12 mouse cellular contexts compared by ENCODE assay signal in the genomic region with DNA sequence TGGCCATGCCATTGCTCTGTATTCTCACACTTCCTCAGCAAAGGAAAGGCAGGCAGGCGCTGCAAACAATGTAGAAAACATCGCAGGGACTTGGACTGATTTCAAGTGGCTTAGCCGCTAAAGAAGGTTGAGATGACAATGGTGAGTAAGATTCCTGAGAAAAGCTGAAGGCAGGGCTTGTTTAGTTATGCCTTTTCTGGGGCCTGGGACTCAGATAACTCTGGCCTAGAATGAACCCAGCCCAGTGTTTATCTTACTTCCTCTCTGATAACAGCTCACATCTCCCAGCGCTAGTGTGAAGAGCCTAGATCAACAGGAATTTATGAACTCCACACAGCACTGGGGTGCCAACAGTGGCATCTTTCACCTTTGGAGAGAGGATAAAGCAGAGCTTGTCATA.
DNase-seq lines count a peak whose midpoint lies in the region; ATAC-seq and TF ChIP-seq lines count a peak whose summit lies in the region.
"Had no signal": no experiment of that assay in that cellular context is flagged by ENCODE, and none has a peak within 500 bp of the region (broad histone marks: within the 10 kb centered on the region; RNA-seq: fewer than 3 reads in every experiment).

No protein-coding gene starts in this region.

- H3K9ac ChIP-seq in intestine, embryonic 15.5 days: no peak overlapping the region
- H3K9ac ChIP-seq: midbrain, embryonic 13.5 days; neural tube, embryonic 12.5 days had no signal

- TF ChIP-seq CTCF in brain, embryonic 14.5 days (IDR thresholded peaks at IDR 0.05; ENCODE audit: borderline replicate concordance, extremely low read depth, insufficient read depth, insufficient read length): no peak

- H3K36me3 ChIP-seq in intestine, embryonic 15.5 days: no peaks in the 10 kb centered on the region
- H3K36me3 ChIP-seq: midbrain, embryonic 13.5 days; neural tube, embryonic 12.5 days had no signal

- DNase-seq in kidney, postnatal 36 days: peak; percentile 10 to 14
- DNase-seq in kidney, adult 8-10 months: no peak
- DNase-seq in brain, embryonic 14.5 days (ENCODE audit: low read depth): peak; percentile 49
- DNase-seq in T-cell, adult 2 months (ENCODE audit: low spot score): no peak
- no peak for DNase-seq in layer of hippocampus, adult 9-11 months
- DNase-seq: adrenal gland, postnatal 25 days; thymus, postnatal 36 days had no signal

- H3K9me3 ChIP-seq in intestine, embryonic 15.5 days: no peaks in the 10 kb centered on the region
- H3K9me3 ChIP-seq: midbrain, embryonic 13.5 days; neural tube, embryonic 12.5 days had no signal

- ATAC-seq in intestine, embryonic 15.5 days: peak; percentile 49; the same call in 1 of the 2 replicates
- ATAC-seq in megakaryocyte, adult 5-6 weeks (ENCODE audit: poor library complexity, severe bottlenecking): peak; percentile 39; the same call in 1 of the 2 replicates
- ATAC-seq: midbrain, embryonic 13.5 days had no signal

- no peak for TF ChIP-seq POLR2A in brain, embryonic 14.5 days (IDR thresholded peaks at IDR 0.05; ENCODE audit: borderline replicate concordance, extremely low read depth, insufficient read depth, insufficient read length, poor library complexity, severe bottlenecking)

- H3K27me3 ChIP-seq in intestine, embryonic 15.5 days (replicated peaks): no peaks in the 10 kb centered on the region
- H3K27me3 ChIP-seq: CH12.LX; midbrain, embryonic 13.5 days; neural tube, embryonic 12.5 days had no signal

- no peak overlapping the region for H3K4me3 ChIP-seq in intestine, embryonic 15.5 days (replicated peaks)
- H3K4me3 ChIP-seq: midbrain, embryonic 13.5 days; neural tube, embryonic 12.5 days had no signal

- WGBS in intestine, embryonic 15.5 days: 26% methylated on average over 4 of the region's 4 CpGs

- no peak overlapping the region for H3K27ac ChIP-seq in intestine, embryonic 15.5 days
- H3K27ac ChIP-seq: midbrain, embryonic 13.5 days; neural tube, embryonic 12.5 days had no signal

- no peak overlapping the region for H3K4me2 ChIP-seq in intestine, embryonic 15.5 days (replicated peaks)
- H3K4me2 ChIP-seq: midbrain, embryonic 13.5 days; neural tube, embryonic 12.5 days had no signal

- H3K4me1 ChIP-seq in intestine, embryonic 15.5 days (replicated peaks): peaks cover 23% of the 10 kb centered on the region

Comparison
In these comparisons a context has a peak if more than half of its experiments do, and no peak if none do; other contexts are left out.
1. DNase-seq: peak in kidney, postnatal 36 days (2 of 2) and brain, embryonic 14.5 days (single experiment); none in kidney, adult 8-10 months (0 of 2), T-cell, adult 2 months (single experiment) and layer of hippocampus, adult 9-11 months (single experiment).